Mouse (Mus musculus) liver, postnatal 0 days (tissue): ENCODE data around the gene Herpud2.

ENCODE experiments used
- CTCF ChIP-seq: sonication (generic); IDR thresholded peaks from 2 replicates; pipeline ENCODE4 v1.5.1; 2016; ENCODE audit warnings: antibody characterized with exemption, low read depth
- EP300 ChIP-seq: IDR thresholded peaks from 2 replicates; pipeline ENCODE4 v1.6.1; 2016; ENCODE audit warnings: antibody characterized with exemption, low read depth, mild to moderate bottlenecking

GRCm38 (mm10) chr9:25173171-25173570 is 21.6 kb upstream of the Herpud2 start:
- no peak for TF ChIP-seq CTCF
- TF ChIP-seq EP300 = 0 out of 2 replicates have a peak, but pooled peaks have one; percentile 25
